Mouse (Mus musculus) Muller cell, postnatal 12 days (primary cell): ENCODE results near the gene Capn15.

ENCODE experiments used
- DNase-seq: peaks from one replicate; pipeline ENCODE4 v3.0.0-alpha.2; 2015; ENCODE audit errors: inconsistent ontology term

Gene Capn15

DNA sequence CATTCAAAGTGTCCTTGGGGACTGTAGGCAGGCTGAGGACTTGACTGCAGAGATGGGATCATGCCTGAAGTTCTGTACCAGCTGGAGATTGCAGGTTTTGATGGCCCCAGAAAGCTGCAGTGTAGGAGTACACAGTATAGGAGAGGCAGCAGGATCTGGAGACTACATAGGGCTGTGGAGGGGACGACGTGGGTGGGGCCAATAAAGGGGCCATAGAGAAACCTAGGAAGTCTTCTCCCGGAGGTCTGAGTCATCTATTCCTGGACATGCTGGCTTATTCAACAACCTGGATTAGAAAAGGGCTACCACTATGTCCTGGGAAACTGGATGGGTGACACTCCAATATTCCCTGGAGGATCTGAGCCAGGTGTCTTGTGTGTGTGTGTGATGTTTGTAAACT is 29.9 kb downstream of the Capn15 start:
- no peak for DNase-seq

DNA sequence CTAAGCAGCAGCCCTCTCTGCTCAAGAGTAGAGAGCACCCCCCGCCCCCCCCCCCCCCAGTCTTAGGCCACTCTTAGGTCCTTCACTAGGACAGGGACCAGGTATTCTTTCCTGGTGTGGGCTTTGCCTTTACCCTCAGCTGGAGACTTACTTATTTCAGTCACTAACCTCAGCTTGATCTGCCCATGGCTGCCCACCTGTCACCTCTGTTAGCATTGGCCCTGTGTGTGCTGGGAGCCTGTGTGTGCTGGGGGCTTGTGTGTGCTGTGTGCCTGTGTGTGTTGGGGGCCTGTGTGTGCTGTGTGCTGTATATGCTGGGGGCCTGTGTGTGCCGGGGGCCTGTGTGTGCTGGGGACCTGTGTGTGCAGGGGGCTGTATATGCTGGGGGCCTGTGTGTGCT is 30.9 kb downstream of the Capn15 start:
- DNase-seq = no peak

DNA sequence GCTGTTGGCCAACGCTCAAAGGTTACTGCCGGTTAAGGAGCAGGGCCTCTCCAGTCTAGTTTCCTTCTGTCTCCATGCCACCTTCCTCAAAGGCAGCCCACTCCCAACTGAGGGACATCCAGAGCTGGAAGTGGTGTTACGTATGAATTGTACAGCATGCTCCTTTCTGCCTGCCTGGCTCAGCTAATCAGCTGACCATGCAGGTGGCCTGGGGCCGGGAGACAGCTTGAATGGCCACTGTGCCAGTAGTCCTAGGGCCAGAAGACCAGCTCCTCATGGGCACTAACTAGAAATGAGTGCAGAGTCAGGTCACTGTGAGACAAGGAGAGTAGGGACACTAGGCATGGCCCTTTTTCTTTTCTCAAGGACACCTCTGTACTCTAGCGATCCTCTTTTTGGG is 32.4 kb downstream of the Capn15 start:
- no peak for DNase-seq

DNA sequence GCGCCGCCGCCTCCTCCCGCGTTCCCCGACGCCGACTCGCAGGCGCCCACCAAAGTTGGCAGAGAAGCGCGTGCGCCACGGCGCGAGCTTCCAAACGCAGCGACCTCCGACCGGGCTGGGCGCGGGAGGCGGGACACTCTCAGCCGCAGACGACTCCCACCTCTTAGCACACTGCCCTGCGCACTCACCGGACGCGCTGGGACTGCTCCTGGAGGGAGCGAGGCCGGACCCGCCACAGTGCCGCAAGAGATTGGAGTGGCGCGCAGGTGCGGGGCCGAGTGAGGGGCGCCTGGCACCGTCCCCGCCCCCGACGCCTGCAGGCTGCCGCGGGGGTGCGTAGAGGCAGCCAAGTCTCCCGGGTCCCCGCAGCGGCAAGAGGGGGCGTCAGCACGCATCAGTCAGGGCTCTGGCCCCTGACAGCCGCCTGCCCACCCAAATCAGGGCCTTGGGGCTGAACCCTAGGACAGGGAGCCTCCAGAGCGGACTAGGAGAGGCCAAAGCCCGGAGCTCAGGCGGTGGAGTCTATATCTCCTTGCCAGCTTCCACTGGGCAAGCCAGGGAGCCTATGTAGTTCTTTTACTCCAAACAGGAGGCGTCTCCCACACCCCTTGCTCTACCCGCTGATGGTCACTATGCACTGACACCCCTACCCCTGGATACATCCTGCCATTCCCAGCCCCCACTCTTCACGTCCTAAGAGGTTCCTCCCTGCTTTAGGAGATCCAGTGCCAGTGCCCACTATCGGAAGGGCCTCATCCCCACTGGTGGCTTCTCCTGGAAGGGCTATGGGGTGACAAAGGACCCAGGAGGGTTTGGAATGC is 33.6 kb downstream of the Capn15 start, which contains the start of gene A930017K11Rik:
Gene A930017K11Rik, minus strand, starts transcription at position 763 of the 821 bp plus-strand sequence.
- DNase-seq = no peak

DNA sequence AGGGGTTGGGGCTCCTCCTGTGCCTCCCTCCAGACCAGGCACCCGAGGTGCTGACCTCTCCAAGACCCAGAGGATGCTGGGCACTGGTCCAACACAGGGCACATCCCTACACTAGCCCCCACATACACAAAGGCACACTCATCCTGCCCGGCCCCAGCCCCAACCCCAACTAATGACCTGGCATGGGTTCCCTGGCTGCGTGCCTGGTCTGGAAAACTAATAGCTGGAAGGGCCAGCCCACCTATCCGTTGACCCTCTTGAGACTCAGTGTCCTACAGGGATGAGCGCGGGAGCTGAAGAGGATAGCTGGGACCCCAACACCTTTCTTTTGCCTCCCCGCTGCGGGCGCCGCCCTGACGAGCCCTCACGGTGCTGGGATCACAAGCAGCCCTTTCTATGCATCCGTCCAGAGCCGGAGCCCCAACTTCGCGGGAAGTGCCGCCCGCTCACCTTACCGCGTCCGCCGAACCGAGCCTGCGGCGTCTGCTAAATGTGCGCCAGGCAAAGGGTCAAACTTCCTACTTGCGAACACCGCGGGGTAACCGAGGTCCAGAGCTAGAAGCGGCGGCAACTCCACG is 34.3 kb downstream of the Capn15 start:
- peak; percentile 50 for DNase-seq

DNA sequence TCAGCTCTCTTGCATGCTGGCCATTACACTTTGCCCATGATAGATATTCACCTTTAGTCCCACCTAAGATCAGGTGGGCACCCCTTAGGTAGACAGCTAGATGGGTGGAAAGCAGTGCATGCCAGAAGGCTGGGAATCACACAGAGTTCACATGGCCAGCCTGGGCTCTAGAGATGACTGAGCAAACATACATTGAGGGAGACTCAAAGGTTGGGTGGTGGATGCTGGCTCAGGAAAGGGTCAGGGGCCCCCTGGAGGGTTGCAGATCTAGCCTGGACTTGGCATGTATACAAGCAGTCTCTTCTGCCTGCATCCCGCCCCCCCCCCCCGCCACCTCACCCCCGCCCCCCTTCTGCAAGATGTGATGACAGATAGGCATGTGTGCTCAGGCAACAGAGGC is 34.9 kb downstream of the Capn15 start:
- no peak for DNase-seq

DNA sequence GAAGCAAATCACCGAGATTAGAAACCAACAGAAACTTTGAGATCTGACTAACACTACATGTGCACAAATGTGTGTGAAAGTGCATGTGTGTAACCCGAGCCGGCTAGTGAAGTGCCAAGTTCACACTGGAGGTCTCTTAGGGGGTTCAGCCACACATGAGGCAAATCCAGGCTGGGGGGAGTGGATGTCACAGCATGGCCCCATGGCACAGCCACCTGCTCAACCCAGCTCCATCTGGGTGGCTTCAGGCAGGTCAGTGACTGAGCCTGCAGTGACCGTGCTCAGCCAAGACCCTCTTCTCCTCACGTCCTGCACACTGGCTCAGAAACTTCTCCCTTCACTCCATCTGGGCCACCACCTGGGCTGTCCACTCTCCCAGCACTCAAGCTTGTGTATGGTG is 35.6 kb downstream of the Capn15 start:
- DNase-seq = no peak

DNA sequence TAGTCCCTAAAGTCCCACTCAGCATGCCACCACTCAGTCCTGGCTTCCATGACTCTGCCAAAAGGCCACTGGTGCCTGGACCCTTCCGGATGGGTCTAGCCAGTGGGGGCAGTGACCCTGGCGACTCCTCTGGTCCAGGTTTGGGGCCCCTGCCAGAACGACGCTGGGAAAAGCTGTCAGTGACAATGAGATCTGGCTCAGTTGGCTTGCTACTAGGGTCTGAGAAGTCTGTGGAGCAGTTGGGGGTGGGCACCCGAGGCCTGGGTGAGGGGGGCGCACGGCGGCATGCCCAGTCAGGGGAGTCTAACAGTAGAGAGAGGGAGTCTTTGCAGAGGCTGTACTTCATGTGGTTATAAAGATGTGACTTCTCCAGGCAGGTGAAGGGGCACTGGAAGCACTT is 37.5 kb downstream of the Capn15 start:
- no peak for DNase-seq

DNA sequence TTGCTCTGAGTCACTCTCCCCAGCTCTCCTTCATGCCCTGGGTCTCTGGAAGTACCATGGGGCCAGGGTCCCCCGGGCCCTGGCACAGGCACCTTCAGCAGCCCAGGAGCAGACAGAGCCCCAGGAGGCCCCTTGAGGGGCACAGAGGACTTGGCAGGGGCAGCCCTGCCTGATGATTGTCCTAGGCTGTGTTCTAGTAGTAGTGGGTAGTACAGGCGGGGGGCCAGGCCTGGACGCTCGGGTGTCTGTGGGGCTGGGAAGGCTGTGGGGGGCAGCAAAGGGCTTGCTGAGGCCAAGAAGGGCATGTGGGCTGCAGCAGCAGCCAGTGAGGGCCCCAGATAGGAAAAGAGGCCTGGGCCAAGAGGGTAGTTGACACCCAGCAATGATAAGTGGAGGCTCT is 38.0 kb downstream of the Capn15 start:
- DNase-seq = no peak

DNA sequence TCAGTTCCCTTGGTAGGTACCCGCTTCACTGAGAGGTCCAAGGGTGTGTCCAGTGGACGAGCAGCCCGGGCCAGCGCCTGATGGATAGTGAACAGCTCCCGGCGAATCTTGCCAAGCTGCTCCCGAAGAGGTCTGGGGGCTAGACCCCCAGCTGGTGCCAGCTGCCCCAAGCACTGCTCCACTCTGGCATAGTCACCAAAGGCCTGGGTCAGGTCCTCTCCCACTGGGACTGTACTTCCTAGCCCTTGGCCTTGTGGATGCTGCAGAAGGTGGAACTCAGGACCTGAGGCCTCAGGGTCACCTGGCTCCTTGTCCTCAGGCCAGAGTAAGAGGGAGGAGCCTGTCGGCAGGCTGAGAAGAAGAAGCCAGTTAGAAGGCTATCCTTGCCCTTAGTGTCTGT is 38.7 kb downstream of the Capn15 start:
- no peak for DNase-seq

DNA sequence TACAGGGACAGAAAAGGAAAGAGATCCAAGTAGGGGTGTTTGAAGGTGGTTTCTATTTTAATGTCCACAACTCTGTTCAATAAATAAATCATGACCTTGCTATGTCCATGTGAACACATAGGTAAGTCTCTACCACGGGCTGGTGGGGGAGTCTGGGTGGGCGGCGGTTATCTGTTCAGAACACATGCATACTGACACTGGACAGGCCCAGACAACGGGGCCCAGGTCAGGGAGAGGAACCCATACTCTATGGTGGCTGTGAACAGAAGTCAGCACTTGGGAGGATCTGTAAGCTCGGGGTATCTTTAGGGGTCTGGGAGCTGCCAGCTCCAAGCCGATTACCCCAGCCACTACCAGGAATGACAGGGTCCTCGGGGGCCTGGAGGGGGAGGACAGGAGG is 39.2 kb downstream of the Capn15 start:
- no peak for DNase-seq

DNA sequence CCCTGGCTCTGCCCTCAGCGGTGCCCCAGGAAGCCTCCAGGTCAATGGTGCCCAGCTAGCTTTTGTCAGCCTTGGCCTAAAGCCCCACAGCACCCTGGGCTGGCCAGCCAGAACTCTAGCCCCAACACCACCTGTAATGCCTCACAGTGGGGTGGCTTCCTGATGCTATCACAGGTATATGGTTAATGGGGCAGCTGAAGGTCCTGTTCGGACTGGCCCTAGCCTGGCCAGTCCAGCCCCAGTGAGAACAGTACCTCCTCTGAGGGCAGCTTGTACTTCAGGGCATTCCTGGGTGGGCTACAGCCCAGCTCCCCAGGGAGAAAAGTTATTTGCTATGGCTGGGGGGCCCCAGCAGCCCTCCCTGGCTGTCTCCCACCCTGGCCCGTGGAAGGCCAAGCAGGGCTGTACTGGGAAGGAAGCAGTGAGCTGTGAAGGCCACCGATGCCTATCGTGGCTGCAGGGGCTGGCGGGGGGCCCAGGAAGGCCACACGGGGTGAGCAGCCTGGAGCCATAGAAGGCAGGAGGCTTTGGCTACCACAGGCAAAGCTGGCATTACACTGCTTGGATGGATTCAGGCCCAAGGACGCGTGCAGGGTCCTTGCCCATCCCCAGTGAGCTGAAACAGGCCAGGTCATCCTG is 40.0 kb downstream of the Capn15 start:
- peak; percentile 62 for DNase-seq

DNA sequence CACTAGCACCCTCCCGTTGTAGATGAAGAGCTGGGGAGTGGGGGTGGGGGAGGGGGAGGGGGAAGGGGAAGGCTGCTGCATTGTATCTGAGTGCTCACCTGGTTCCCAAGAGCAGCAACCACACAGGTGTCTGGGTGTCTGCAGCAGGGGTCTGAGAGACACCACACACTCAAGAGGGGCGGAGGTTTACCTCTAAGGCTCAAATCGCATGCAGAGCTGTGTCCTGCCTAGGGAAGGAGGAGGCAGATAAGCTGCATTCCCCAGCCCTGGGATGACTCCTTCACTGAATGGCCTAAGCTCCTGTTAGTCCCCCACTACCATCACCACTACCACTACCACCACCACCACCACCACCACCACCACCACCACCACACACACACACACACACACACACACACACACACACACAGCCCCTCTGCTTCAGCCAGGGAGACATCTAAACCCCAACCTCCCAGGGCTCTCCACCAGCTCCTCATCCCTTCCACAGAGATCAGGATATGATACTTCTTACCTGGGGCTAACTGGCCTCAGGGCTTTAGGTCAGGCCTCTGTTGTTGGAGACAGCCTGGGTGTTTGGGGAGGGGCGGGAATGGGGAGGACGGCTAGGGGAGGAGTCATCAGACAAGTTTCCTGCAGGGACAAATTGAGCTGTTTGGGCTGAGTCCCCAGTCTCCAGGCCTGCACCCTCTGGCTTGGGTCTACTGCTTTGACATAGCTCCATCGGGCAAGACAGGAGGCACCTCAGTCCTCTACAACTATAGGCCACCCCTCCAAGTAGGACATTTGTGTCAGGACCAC is 41.0 kb downstream of the Capn15 start, which contains the start of the genes Pigq and Nhlrc4:
Gene Pigq, minus strand, starts transcription at position 571 of the 798 bp plus-strand sequence.
Gene Nhlrc4, minus strand, starts transcription at position 596 of the 798 bp plus-strand sequence.
- no peak for DNase-seq

DNA sequence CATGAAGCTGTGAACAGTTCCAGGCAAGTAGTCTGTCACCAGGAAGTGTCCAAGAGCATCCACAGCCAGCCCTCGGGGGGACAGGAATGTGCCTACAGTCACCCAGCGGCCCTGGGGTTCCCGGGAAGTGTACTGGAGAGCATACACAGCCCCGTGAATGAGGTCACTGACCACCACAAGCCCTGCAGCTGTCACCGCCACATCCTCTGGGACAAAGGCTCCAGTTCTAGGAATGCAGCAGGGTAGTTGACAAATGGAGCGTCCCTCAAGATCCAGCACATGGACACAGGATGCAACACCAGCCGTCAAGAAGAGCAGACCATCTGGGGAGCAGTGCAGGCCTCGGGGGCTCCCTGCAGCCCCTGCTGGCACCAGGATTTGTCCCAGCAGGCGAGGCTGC is 41.8 kb downstream of the Capn15 start:
- peak; percentile 32 for DNase-seq

DNA sequence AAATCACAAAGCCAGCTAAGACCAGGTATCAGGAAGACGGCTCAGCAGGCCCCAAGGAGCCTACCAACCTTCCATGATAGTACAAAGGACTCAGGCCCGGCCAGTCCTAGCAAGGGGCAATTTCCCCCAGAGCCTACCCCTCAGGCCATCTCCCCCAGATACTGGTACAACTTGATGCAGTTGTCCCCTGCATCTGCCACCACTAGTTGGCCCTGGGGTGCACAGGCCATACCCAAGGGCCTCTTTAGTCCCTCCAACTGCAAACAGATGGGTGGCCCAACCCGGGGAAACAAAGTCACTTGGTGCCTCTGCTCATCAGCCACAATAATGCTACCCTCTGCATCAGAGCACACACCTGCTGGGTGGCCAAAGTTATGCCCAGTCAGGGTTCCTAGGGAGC is 42.4 kb downstream of the Capn15 start:
- no peak for DNase-seq

DNA sequence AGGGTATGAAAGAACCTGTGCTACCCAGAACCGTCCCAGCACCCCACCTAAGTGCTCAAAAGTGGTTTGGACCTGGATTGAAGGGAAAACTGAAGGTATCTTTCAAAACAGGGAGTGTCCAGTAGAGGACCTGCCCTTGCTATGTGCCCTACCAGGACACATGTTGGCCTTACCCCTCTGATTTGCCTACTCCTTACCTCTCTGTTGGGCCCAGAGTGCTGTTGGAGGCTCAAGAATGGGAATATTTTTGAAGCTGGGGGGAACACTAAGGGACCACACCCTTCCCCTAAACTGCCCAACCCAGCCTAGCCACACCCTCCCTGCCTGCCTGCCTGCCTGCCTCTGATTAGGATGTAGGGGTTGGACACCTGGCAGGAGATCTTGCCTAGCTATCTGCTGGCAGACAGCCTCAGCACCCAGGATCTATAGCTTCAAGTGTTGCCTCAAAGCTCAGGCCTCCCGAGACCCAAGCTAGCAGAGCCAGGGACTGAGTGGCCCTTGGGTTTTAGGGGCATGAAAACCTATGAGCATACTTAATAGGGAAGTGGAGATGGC is 42.9 kb downstream of the Capn15 start:
- no peak for DNase-seq

DNA sequence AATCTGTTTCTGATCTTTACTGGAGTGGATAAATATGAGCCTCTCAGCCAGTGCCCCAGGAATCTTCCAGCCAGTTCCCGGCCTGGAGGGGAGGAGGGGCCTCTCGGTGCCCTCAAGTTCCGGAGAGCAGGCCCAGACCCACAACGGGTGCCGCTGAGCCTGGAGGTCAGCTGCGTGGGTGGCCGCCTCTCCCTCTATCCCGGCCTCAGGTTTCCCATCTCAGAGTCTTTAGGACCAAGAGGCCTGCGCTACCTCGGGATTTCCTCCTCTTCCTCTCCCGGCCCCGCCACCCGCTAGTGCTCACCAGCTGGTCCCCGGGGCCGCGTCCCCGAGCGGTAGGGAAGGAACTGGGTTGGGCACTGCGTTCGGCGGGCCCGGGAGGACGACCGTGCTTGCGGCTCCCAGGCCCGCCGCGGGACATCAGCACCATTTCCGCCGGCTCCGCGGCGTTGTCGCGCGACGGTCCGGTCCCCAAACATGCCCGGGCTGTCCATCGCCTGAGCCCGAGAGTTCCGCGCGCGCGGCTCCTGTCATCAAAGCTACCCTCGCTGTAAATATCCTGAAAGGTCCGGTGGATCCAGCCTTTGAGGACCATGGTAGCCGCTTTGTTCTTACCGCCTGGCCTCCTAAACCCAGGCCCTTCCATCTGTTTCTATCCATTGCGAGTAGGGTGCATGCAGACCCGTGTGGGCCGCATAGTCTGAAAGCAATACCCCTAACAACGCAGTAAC is 43.9 kb downstream of the Capn15 start:
- peak; percentile 85 for DNase-seq

DNA sequence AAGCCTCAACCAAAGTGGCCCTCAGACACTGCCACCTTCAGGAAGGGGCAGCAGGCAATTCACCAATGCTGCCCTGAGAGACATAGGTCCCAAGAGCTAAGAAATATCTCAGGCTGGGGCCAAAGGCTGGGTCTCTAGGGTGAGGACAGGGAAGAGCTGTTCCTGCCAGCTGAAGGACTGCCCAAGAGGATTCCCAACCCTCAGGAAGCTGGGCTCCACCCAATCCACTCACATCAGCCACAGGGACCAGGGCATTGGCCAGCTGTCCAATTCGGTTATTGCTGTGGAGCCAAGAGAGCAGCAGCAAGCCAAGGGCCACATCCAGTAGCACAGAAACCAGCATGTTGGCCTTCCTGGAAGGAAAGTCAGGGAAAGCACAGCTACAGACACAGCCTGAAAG is 51.1 kb downstream of the Capn15 start:
- DNase-seq = no peak

DNA sequence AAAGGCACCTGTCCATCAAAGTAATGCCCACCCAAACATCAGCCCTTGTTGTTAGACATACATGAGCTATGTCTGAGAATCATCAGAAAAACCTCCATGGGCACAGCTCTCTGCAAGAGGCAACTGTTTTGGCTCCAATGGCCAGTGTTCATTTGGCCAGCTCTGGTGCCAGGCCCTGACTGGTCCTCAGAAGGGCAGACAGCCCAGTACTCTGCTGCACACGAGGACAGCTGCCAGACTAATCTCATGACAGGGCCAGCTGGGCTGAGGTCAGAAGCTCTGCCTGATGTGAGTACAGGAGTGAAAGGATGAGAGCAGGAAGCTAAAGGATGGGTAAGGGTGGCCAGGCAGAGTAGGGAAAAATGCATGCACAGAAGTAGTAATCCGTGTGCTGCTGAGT is 60.2 kb downstream of the Capn15 start:
- DNase-seq = no peak

DNA sequence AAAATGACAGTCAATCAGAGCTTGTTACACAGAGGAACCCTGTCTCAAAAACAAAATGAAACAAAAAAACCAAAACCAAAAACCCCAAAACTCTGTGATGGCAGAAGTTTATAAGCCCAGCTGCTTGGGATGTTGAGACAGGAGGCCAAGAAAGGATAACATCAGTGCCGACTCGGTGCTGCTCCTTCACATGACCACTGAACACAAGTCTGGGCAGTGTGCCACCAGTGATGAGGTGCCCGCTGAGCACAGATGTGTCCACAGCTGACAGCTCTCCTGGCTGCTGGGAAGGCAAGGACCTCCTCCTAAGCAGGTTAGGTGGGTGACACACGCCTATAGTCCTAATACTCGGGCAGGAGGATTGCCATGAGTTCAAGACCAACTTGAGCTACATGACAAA is 63.5 kb downstream of the Capn15 start:
- no peak for DNase-seq
